Mouse (Mus musculus): ENCODE measurements around the gene Olfr128. TPM values are rescaled to one million over a fixed set of nuclear protein-coding genes. Genes with fewer than 3 reads are reported as not detected.

Olfr128 gene
- total and polyA plus RNA-seq, 3 experiments = not detected

DNA sequence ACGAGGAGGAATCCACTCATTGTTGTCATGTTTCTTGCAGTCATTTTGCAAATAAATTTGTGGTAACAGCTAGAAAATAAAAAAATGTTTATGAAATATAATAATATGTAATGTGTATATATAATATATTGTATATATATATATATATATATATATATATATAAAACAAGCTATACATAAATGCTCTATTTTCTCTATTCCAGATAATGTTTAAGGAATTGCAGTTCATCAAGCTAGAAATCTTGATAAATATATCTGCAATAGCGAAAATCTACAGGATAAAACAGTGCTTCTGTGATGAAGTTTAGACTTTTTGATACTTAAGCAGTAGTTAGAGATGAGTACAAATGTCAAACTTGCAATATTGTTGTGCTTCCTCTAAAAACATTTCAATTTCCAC lies 32.6 kb downstream of the Olfr128 start, which contains the start of gene Olfr761:
Olfr761 (minus strand) TSS at position 101 of the 400 bp plus-strand sequence.
- H3K9ac ChIP-seq (ENCODE audit: insufficient read depth, low read depth) = no peak within 1 kb of the TSS
- no peaks in the 10 kb centered on the region for H3K36me3 ChIP-seq (replicated peaks in 1 of 2; ENCODE audit: control insufficient read depth in 1 of 2, insufficient read depth in 1 of 2, low read length in 1 of 2)
- TF ChIP-seq USF2 (conservative IDR thresholded peaks at IDR 0.05; ENCODE audit: low read depth, low read length) (no peak), KAT2A (IDR thresholded peaks at IDR 0.05; ENCODE audit: insufficient replicate concordance, low read length) (no peak), UBTF (IDR thresholded peaks at IDR 0.05; ENCODE audit: low read depth, low read length) (no peak), TCF12 (IDR thresholded peaks at IDR 0.05; ENCODE audit: low read depth, low read length) (no peak), E2F4 (IDR thresholded peaks at IDR 0.05; ENCODE audit: insufficient replicate concordance, low read depth, low read length) (no peak), MYC (IDR thresholded peaks at IDR 0.05; ENCODE audit: low read depth, low read length) (no peak), MAZ (IDR thresholded peaks at IDR 0.05; ENCODE audit: low read depth, low read length) (no peak), IRF4 (IDR thresholded peaks at IDR 0.05; ENCODE audit: low read depth, low read length) (no peak), CTCF (conservative IDR thresholded peaks at IDR 0.05 in 1 of 2, IDR thresholded peaks at IDR 0.05 in 1 of 2; ENCODE audit: low read depth in 2 of 2, low read length in 2 of 2) (no peak)
- no peaks in the 10 kb centered on the region for H3K27me3 ChIP-seq (replicated peaks)
- in situ Hi-C loops (cut with MboI; ENCODE audit: low pct_ligation_motif_present, low pct_unique_long_range_greater_than_20kb, low sequenced_read_pairs) = no loop called here
- dilution Hi-C loops (cut with MboI; ENCODE audit: extremely low pct_ligation_motif_present, extremely low pct_unique_long_range_greater_than_20kb, low sequenced_read_pairs) = no loop called here
- H3K27ac ChIP-seq (ENCODE audit: insufficient read depth, low read depth) = no peak within 1 kb of the TSS
- peaks cover 3% of the 10 kb centered on the region for H3K9me3 ChIP-seq (replicated peaks; ENCODE audit: low read length)
- H3K4me2 ChIP-seq (ENCODE audit: insufficient read depth, low read depth, poor library complexity, severe bottlenecking) = no peak within 1 kb of the TSS
- no peaks in the 10 kb centered on the region for H3K79me2 ChIP-seq (replicated peaks; ENCODE audit: control insufficient read depth, extremely low read depth, insufficient read depth, poor library complexity, severe bottlenecking)
- H3K4me3 ChIP-seq (replicated peaks in 1 of 3; ENCODE audit: low read depth in 2 of 3, low read length in 2 of 3, poor library complexity in 1 of 3) = no peak within 1 kb of the TSS
- no peak for DNase-seq (ENCODE audit: extremely low read depth)
- H3K4me1 ChIP-seq (ENCODE audit: control insufficient read depth in 1 of 2, insufficient read depth in 2 of 2) = no peaks in the 10 kb centered on the region

GRCm38 (mm10) chr17:37973591-37973990 lies 53.2 kb downstream of the Olfr128 start:
- no peaks in the 10 kb centered on the region for H3K79me2 ChIP-seq (replicated peaks; ENCODE audit: control insufficient read depth, extremely low read depth, insufficient read depth, poor library complexity, severe bottlenecking)
- H3K4me1 ChIP-seq (ENCODE audit: control insufficient read depth in 1 of 2, insufficient read depth in 2 of 2) = no peaks in the 10 kb centered on the region
- no peaks in the 10 kb centered on the region for H3K36me3 ChIP-seq (replicated peaks in 1 of 2; ENCODE audit: control insufficient read depth in 1 of 2, insufficient read depth in 1 of 2, low read length in 1 of 2)
- peaks cover 18% of the 10 kb centered on the region for H3K9me3 ChIP-seq (replicated peaks; ENCODE audit: low read length)
- no peak overlapping the region for H3K27ac ChIP-seq (ENCODE audit: insufficient read depth, low read depth)
- DNase-seq (ENCODE audit: extremely low read depth) = no peak
- in situ Hi-C loops (cut with MboI; ENCODE audit: low pct_ligation_motif_present, low pct_unique_long_range_greater_than_20kb, low sequenced_read_pairs) = no loop called here
- no peak for TF ChIP-seq PAX5 (IDR thresholded peaks at IDR 0.05; ENCODE audit: low read length)
- TF ChIP-seq KAT2A (IDR thresholded peaks at IDR 0.05; ENCODE audit: insufficient replicate concordance, low read length) = no peak
- no peak for TF ChIP-seq CHD1 (IDR thresholded peaks at IDR 0.05; ENCODE audit: low read depth, low read length)
- no peak for TF ChIP-seq CTCF (conservative IDR thresholded peaks at IDR 0.05 in 1 of 2, IDR thresholded peaks at IDR 0.05 in 1 of 2; ENCODE audit: low read depth in 2 of 2, low read length in 2 of 2)
- TF ChIP-seq NRF1 (IDR thresholded peaks at IDR 0.05; ENCODE audit: low read depth, low read length) = no peak
- TF ChIP-seq MEF2A (IDR thresholded peaks at IDR 0.05; ENCODE audit: borderline replicate concordance, low read depth, low read length) = no peak
- no peak for TF ChIP-seq TBP (conservative IDR thresholded peaks at IDR 0.05; ENCODE audit: low read depth, low read length)
- TF ChIP-seq MAZ (IDR thresholded peaks at IDR 0.05; ENCODE audit: low read depth, low read length) = no peak
- no peak for TF ChIP-seq BHLHE40 (IDR thresholded peaks at IDR 0.05; ENCODE audit: low read depth, low read length)
- no peak for TF ChIP-seq JUN (IDR thresholded peaks at IDR 0.05; ENCODE audit: insufficient read depth, low read depth, low read length)
- no peak for TF ChIP-seq ZMIZ1 (IDR thresholded peaks at IDR 0.05; ENCODE audit: low read depth, low read length)
- no peak for TF ChIP-seq EP300 (IDR thresholded peaks at IDR 0.05; ENCODE audit: low read length)
- TF ChIP-seq ZNF384 (IDR thresholded peaks at IDR 0.05; ENCODE audit: low read depth, low read length) = no peak
- no peak for TF ChIP-seq ZC3H11A (IDR thresholded peaks at IDR 0.05; ENCODE audit: low read depth, low read length)
- TF ChIP-seq TCF12 (IDR thresholded peaks at IDR 0.05; ENCODE audit: low read depth, low read length) = no peak
- no peak for TF ChIP-seq GABPA (IDR thresholded peaks at IDR 0.05; ENCODE audit: insufficient replicate concordance, low read depth, low read length)
- no peak for TF ChIP-seq RCOR1 (conservative IDR thresholded peaks at IDR 0.05; ENCODE audit: low read depth, low read length)
- no peak for TF ChIP-seq SMC3 (IDR thresholded peaks at IDR 0.05; ENCODE audit: low read depth, low read length)
- no peak for TF ChIP-seq USF1 (IDR thresholded peaks at IDR 0.05; ENCODE audit: low read depth, low read length)
- H3K4me2 ChIP-seq (ENCODE audit: insufficient read depth, low read depth, poor library complexity, severe bottlenecking) = no peak overlapping the region
- no peak overlapping the region for H3K4me3 ChIP-seq (replicated peaks in 1 of 3; ENCODE audit: low read depth in 2 of 3, low read length in 2 of 3, poor library complexity in 1 of 3)
- H3K27me3 ChIP-seq (replicated peaks) = no peaks in the 10 kb centered on the region
- dilution Hi-C loops (cut with MboI; ENCODE audit: extremely low pct_ligation_motif_present, extremely low pct_unique_long_range_greater_than_20kb, low sequenced_read_pairs) = no loop called here
- H3K9ac ChIP-seq (ENCODE audit: insufficient read depth, low read depth) = no peak overlapping the region

Data from CH12.LX (cell line).